Mouse (Mus musculus) kidney, embryonic 14.5 days (tissue): ENCODE measurements around the gene Ccr4. TPM values are rescaled to one million over a fixed set of nuclear protein-coding genes. Genes with fewer than 3 reads are reported as not detected.
"Not testable (repeated sequence)": the region's sequence is repeated elsewhere in the genome, so short reads cannot be mapped to it uniquely, and the experiment has no call there.

Source experiments
- ATAC-seq: fragments of 200-750 bp; cut with Nextera tagmentation; 2 replicates; pipeline ENCODE4 v1.8.0; 2017; ENCODE audit warnings: moderate number of reproducible peaks, mild to moderate bottlenecking, moderate TSS enrichment, moderate library complexity; ENCODE audit not compliant: low FRiP score, low TSS enrichment
- H3K27ac ChIP-seq: fragments of 300-500 bp; sonication (generic); 2 replicates; pipeline ENCODE4 v1.5.1; 2014; ENCODE audit warnings: low read depth, mild to moderate bottlenecking, low read length, moderate library complexity, mixed read lengths
- H3K27me3 ChIP-seq: fragments of 300-500 bp; sonication (generic); 2 replicates; pipeline ENCODE4 v1.6.1; 2014; ENCODE audit warnings: mild to moderate bottlenecking, low read length; ENCODE audit not compliant: control insufficient read depth, insufficient read depth
- H3K36me3 ChIP-seq: fragments of 300-500 bp; sonication (generic); 2 replicates; pipeline ENCODE4 v1.6.1; 2014; ENCODE audit warnings: low read length, mixed read lengths; ENCODE audit not compliant: control insufficient read depth, insufficient read depth
- H3K4me1 ChIP-seq: fragments of 300-500 bp; sonication (generic); 2 replicates; pipeline ENCODE4 v1.6.1; 2014; ENCODE audit warnings: low read length, mixed read lengths; ENCODE audit not compliant: control insufficient read depth, insufficient read depth
- H3K4me2 ChIP-seq: fragments of 300-500 bp; sonication (generic); replicated peaks from 2 replicates; pipeline ENCODE4 v1.6.1; 2014; ENCODE audit warnings: low read depth, mild to moderate bottlenecking, low read length
- H3K4me3 ChIP-seq: fragments of 300-500 bp; sonication (generic); 2 replicates; pipeline ENCODE4 v1.5.1; 2014; ENCODE audit warnings: mild to moderate bottlenecking, low read length
- H3K9ac ChIP-seq: fragments of 300-500 bp; sonication (generic); 2 replicates; pipeline ENCODE4 v1.6.1; 2014; ENCODE audit warnings: low read depth, mild to moderate bottlenecking, low read length, moderate library complexity
- H3K9me3 ChIP-seq: fragments of 300-500 bp; sonication (generic); 2 replicates; pipeline ENCODE4 v1.6.1; 2016; ENCODE audit warnings: low read length; ENCODE audit not compliant: control insufficient read depth
- WGBS: fragments of 180-500 bp; shearing (Covaris S2); extraction: QIAGEN DNeasy Blood & Tissue Kit; methylation state at CpG from one replicate; pipeline ENCODE4 v1.1.7; 2014; 5-methylcytosine and 5-hydroxymethylcytosine counted together
- polyA plus RNA-seq: library from polyadenylated mRNA; unstranded; fragments of >200 nt; fragmentation: Nextera tagmentation; extraction: Ambion mirVana; gene quantifications from 2 replicates; pipeline ENCODE4 v1.2.1, GENCODE M21; 2014

Ccr4 gene
- polyA plus RNA-seq, 1 experiment from 2014 or later, result 0.68 TPM

DNA sequence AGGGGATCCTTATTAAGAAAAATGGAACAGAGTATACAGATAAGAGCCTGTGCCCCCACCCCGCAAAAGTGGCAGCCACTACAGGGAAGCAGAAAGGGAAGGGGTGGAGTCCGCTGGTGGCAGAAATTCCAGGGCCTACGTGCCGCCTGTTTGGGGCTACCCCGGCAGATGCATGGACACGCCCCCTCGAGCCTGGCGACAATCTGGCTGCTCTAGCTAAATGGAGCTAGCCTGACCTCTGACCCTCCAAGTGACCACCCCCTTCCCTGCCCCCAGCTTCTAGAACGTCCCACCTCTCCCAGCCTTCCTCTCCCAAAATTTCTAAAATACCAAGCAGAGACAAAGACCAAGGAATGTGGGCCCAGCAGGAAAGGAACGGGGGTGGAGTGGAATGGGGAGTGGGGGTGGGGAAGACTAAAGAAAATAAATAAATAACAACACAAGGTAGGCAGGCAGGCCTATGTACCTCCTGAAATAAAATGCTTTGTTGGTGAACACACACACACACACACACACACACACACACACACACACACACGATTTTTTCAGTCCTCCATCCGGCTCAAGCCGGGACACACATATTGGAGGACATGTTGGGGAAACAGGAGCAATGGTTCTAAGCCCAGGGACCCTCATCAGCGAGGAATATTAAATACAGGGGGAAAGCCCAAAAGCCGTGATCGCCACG, 23.4 kb upstream of the Ccr4 start:
- no peaks in the 10 kb centered on the region for H3K36me3 ChIP-seq
- no peaks in the 10 kb centered on the region for H3K27me3 ChIP-seq
- H3K9ac ChIP-seq, result no peak overlapping the region
- H3K27ac ChIP-seq, result peak overlapping the region; percentile 37; the same call in 1 of the 2 replicates
- H3K9me3 ChIP-seq, result no peaks in the 10 kb centered on the region
- peak overlapping the region; percentile 15; the same call in 1 of the 2 replicates for H3K4me2 ChIP-seq
- H3K4me3 ChIP-seq, result no peak overlapping the region
- 21% methylated on average over 17 of the region's 17 CpGs for WGBS
- H3K4me1 ChIP-seq, result peaks cover 49% of the 10 kb centered on the region
- ATAC-seq, result peak; percentile 56

DNA sequence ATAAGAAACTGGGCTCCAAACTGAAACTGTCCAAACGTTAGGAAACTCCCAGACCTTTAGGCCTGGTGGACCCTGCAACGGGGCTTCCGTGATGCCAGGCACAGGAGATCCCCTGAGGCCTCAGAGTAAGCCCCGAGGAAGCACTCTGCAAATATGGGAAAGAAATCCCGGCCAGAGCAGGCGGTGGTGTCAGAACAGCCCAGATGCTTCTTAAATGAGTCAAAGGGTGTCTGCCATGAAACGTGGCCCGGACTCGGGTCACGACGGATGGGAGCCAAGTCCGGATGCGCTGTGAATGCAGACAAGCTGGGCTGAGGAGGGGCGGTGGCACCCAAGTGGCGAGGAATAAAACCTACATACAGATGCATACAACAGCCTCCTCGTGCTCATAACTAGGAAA, 22.4 kb upstream of the Ccr4 start:
- Histone ChIP-seq H3K27me3 (no peaks in the 10 kb centered on the region), H3K4me3 (peak overlapping the region; percentile 1), H3K4me1 (peaks cover 49% of the 10 kb centered on the region), H3K9ac (no peak overlapping the region), H3K36me3 (no peaks in the 10 kb centered on the region), H3K27ac (peak overlapping the region; percentile 82), H3K9me3 (no peaks in the 10 kb centered on the region), H3K4me2 (peak overlapping the region; percentile 35)
- peak; percentile 47 for ATAC-seq
- WGBS, result 6% methylated on average over 16 of the region's 16 CpGs

DNA sequence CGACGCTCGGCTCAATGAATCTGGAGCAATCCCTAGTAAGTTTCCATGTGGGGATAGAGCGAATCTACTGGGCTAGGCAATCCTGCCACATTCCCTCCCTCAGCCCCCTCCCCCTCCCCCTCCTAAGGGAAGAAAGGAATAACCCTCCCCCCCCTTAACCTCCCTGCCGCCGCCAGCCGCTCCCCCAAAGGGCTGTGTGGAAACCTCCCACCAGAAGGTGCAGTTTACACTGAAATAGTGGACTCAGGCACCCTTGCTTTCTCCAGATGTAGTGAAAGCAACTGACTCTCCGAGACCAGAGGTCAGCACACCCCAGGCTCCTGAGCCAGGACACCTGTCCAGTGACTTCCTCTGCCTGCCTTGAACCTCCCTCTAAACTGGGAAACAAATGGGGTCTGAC, 21.9 kb upstream of the Ccr4 start:
- no peaks in the 10 kb centered on the region for H3K9me3 ChIP-seq
- H3K4me2 ChIP-seq, result peak overlapping the region; percentile 35
- no peaks in the 10 kb centered on the region for H3K27me3 ChIP-seq
- no peak overlapping the region; the same call in 1 of the 2 replicates for H3K4me3 ChIP-seq
- no peak overlapping the region for H3K9ac ChIP-seq
- peak; percentile 41; the same call in 1 of the 2 replicates for ATAC-seq
- H3K36me3 ChIP-seq, result no peaks in the 10 kb centered on the region
- peak overlapping the region; percentile 82 for H3K27ac ChIP-seq
- peaks cover 47% of the 10 kb centered on the region for H3K4me1 ChIP-seq
- 7% methylated on average over 8 of the region's 8 CpGs for WGBS

DNA sequence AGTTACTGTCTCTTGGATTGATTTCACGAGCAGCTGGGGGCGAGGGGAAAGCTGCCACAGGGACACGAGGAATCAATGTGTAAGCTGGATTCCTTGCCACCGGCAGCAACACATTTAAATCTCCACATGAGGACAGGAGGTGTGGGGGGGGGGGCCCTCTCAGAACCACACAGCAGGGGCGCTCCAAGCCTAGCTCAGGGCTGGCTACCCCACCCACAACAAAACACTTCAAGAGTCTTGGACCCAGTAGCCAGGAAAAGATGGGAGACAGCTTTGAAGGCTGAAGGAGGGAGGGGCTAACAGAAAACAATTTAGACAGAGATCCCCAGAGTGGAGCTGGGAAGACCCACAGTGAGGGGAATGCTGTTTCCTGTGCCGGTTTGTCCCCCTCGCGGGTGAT, 21.2 kb upstream of the Ccr4 start:
- ATAC-seq, result no peak
- no peaks in the 10 kb centered on the region for H3K9me3 ChIP-seq
- 10% methylated on average over 8 of the region's 8 CpGs for WGBS
- H3K4me3 ChIP-seq, result no peak overlapping the region
- H3K27me3 ChIP-seq, result no peaks in the 10 kb centered on the region
- peak overlapping the region; percentile 82 for H3K27ac ChIP-seq
- no peaks in the 10 kb centered on the region for H3K36me3 ChIP-seq
- no peak overlapping the region; the same call in 1 of the 2 replicates for H3K9ac ChIP-seq
- peaks cover 40% of the 10 kb centered on the region for H3K4me1 ChIP-seq
- 0 out of 2 replicates have a peak overlapping the region, but pooled peaks have one; percentile 0 for H3K4me2 ChIP-seq

DNA sequence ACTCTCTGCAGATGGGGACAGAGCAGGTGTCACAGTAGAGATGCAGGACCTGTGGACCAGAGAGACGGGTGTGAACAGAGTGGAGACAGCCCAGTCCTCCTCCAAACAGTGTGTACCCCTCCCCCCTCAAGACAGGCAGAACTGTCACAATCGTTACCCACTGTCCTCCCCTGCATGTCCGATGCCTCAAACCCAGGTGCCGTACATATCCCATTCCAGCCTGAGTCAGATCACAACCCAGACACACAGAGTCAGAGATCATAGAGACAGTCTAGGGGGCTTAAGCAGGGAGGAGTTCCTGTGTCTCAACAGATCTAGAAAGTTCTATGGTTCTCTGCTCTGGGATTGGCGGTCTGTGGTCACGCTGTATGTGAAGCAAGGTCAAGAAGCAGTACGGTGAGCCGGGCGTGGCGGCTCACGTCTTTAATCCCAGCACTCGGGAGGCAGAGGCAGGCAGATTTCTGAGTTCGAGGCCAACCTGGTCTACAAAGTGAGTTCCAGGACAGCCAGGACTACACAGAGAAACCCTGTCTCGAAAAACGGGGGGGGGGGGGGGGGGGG, 20.4 kb upstream of the Ccr4 start:
- WGBS, result 84% methylated on average over 12 of the region's 15 CpGs
- Histone ChIP-seq H3K9me3 (no peaks in the 10 kb centered on the region), H3K9ac (no peak overlapping the region), H3K36me3 (no peaks in the 10 kb centered on the region), H3K4me1 (peaks cover 32% of the 10 kb centered on the region), H3K27me3 (no peaks in the 10 kb centered on the region), H3K4me3 (no peak overlapping the region), H3K27ac (no peak overlapping the region), H3K4me2 (no peak overlapping the region)
- ATAC-seq, result no peak

DNA sequence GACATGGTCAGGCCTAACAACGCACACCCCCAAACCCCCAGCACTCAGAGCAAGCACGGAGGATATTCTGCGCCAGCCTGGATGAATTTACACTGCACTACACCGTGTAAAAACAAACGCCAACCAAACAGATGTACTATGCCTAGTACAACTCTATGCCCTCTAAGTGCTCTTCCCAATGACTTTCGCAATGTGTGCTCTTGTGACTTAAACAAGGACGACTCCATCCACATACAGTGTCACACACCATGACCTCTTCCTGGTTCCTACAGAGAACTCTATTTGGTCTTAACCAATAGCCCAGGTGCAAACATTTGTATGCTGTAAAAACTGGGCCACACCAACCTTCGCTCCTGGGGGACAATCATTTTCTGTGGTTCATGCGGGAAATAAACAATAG, 17.8 kb upstream of the Ccr4 start:
- Histone ChIP-seq H3K27ac (no peak overlapping the region), H3K9me3 (no peaks in the 10 kb centered on the region), H3K36me3 (no peaks in the 10 kb centered on the region), H3K4me3 (no peak overlapping the region), H3K9ac (no peak overlapping the region), H3K4me2 (no peak overlapping the region), H3K27me3 (no peaks in the 10 kb centered on the region), H3K4me1 (peaks cover 18% of the 10 kb centered on the region)
- 90% methylated on average over 9 of the region's 9 CpGs for WGBS
- ATAC-seq, result no peak

DNA sequence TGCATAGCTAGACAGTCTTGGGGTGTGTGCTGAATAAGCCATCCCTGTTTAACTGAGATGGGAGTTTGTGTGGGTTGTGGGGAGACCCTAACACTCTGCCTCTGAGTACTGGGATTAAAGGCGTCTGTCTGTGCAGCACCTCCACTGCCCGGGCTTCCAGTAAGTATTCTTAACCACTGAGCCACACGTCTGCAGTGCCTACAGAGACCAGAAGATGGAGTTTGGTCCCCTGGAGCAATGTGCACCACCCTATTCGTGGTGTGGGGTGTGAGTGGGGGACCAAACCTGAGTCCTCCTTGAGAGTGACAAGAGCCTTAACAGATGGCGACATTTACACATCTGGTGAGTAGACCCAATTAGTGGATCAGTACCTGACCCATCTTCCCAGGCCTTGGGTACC, 17.3 kb upstream of the Ccr4 start:
- no peak overlapping the region for H3K27ac ChIP-seq
- ATAC-seq, result no peak
- no peak overlapping the region for H3K4me3 ChIP-seq
- H3K9me3 ChIP-seq, result no peaks in the 10 kb centered on the region
- H3K36me3 ChIP-seq, result no peaks in the 10 kb centered on the region
- H3K27me3 ChIP-seq, result no peaks in the 10 kb centered on the region
- 64% methylated on average over 5 of the region's 5 CpGs for WGBS
- H3K4me2 ChIP-seq, result no peak overlapping the region
- H3K4me1 ChIP-seq, result peaks cover 16% of the 10 kb centered on the region
- H3K9ac ChIP-seq, result no peak overlapping the region

DNA sequence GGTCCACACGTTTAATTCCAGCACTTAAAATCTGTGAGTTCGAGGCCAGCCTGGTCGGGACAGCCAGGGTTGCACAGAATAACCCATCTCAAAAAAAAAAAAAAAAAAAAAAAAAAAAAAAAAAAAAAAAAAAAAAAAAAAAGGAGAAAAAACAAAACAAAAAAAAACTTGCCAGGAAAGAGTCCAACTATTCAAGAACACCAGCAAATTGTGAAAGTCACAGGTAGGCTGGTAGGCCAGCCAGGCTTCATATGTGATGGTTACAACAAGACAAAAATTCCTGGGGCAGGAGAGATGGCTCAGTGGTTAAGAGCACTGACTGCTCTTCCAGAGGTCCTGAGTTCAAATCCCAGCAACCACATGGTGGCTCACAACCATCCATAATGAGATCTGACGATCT, 15.8 kb upstream of the Ccr4 start:
- H3K9ac ChIP-seq, H3K36me3 ChIP-seq, H3K27me3 ChIP-seq, H3K9me3 ChIP-seq, H3K4me1 ChIP-seq, ATAC-seq, H3K4me2 ChIP-seq, H3K27ac ChIP-seq, H3K4me3 ChIP-seq: not testable (repeated sequence)
- WGBS, result 70% methylated on average over 4 of the region's 4 CpGs

DNA sequence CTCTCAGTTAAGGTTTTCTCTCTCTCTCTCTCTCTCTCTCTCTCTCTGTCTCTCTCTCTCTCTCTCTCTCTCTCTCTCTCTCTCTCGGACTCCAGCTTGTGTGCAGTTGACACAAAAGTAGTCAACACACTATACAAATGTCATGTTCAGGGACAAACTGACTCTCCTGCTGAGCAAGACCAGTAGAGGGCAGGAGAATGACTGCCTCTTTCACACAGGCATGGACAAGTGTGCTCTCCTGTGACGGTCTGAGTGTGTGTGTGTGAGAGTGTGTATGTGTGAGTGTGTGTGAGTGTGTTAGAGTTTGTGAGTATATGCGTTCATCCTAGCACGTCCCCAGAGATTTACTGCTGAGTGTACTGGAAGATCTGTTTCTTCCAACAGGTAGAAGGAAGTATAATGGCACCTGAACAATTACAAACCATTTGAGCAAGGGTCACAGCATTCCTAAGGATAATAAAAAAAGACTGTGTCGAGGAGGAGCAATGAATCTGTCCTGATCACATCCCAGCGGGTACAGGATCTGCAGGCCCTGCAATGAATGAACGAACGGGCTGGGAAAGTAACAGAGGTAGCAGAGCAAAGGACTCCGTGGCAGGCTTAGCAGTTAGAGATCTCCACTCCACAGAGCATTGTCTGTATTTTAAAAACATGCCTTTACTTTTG, 14.2 kb upstream of the Ccr4 start:
- no peak overlapping the region for H3K9ac ChIP-seq
- H3K36me3 ChIP-seq, result peaks cover 2% of the 10 kb centered on the region
- H3K4me3 ChIP-seq, result no peak overlapping the region
- peaks cover 2% of the 10 kb centered on the region for H3K9me3 ChIP-seq
- H3K4me2 ChIP-seq, result no peak overlapping the region
- no peak for ATAC-seq
- H3K27me3 ChIP-seq, result no peaks in the 10 kb centered on the region
- no peaks in the 10 kb centered on the region for H3K4me1 ChIP-seq
- H3K27ac ChIP-seq, result no peak overlapping the region
- WGBS, result 48% methylated on average over 9 of the region's 9 CpGs
